Mouse (Mus musculus) gonadal fat pad, adult 2 months (tissue): ENCODE data around the gene Olfm4. TPM values are rescaled to one million over a fixed set of nuclear protein-coding genes. Genes with fewer than 3 reads are reported as not detected.

Source experiments
- DNase-seq: peaks from one replicate; pipeline ENCODE4 v3.0.0-alpha.2; 2012; ENCODE audit warnings: low read depth
- polyA plus RNA-seq: library from polyadenylated mRNA; depleted of rRNA; stranded (reverse); fragments of >200 nt; gene quantifications from 2 replicates; pipeline ENCODE4 v1.2.3, GENCODE M21; 2012; rRNA removed

Olfm4 gene
- 0.14 TPM in 1 of 2 replicates, not detected in the other for polyA plus RNA-seq

DNA sequence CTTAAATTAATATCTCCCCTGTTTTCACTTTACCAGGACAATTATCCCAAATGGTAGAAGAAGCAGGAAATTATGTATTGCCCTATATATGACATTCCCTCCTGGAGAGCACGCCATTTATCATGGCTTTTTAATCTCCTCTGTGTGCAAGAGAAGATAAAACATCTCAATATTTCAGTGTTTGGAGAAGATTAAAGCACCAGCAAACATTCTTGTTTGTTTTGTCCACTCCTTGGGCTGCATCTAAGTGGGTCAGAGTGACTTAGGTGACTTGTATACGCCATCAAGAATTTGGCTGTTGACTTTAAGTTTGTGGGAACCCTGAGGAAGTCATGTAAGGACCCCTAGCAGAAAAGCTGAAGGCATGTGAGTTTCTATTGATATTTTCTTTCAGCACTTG is at the start of gene Olfm4:
Olfm4 (plus strand) TSS at position 301 of the 400 bp plus-strand sequence.
- no peak for DNase-seq

DNA sequence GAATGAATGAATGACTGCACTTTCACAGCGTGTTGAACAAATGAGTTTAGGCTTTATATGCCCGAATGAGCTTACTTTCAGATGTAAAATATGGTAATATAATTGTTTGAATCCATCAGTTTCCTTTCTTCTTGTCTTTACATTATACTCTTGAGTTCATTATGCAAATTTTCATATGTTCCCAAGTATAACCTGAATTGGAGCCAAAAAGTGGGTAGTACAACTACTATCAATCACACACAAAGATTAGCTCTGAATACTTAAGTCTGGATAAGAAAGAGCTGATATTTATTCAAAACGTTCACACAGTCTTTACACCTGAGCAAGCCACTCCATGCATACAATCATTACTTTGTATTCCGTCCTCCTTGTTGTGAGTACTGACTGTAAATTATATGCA is 49.5 kb upstream of the Olfm4 start:
- DNase-seq, result no peak

DNA sequence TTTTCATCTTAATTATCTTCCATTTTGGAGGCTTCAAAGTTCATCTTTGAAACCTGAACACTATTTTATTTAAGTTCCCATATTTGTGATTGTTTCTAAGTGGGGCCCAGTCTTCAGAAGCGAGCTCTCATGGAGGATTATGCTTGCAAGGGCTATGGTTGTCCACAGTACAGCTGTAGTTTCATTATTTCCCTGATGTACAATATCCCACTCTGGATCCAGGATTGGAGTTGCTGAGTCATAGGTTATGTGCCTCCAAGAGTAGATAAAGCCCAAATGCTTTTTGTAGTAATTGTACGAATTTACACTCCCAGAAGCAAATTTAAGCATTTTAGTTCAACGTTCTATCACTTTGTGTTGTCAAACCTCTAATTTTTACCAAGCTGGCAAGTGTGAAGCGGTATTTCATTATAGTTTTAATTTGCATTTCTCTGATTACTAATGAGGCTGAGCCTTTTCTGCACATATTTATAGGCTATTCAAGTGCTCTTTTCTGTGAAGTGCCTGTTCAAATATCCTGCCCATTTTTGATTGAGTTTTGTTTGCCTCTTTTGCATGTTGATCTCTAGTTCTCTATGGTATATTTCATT is 46.9 kb upstream of the Olfm4 start:
- DNase-seq, result no peak

DNA sequence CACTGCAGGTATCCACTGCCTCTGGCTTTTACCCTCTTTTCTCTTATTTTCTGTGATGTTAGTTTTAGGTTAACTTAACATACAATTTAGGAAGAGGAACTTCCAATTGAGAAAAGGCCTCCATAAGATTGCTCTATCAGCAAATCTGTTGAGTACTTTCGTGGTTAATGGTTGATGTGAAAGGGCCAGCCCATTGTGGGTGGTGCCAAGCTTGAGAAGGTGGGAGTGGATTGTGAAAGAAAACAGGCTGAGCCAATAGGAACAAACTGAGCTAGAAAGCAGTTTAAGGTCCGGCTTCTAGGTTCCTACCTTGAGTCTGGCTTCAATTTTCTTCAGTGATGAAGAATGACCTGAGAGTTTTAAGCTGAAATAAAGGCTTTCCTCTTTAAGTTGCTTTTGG is 38.0 kb upstream of the Olfm4 start:
- no peak for DNase-seq

DNA sequence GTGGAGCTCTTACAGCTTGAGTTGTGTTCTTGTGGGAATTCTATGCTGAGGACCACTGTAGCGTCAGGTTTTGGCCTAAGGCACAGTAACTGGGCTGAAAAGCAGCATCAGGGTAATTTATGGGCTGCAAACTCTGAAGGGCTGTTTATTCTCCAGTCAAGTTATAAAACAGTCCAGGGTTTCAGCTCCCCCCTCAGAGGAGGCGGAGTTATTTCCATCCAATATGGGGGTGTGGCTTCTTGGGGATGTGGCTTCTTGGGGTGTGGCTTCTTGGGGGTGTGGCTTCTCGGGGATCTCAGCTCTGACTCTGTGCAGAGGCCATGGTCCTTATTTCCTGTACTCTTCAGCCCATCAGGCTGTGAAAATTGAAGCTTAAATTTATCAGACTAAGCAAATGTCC is 28.2 kb upstream of the Olfm4 start:
- no peak for DNase-seq

DNA sequence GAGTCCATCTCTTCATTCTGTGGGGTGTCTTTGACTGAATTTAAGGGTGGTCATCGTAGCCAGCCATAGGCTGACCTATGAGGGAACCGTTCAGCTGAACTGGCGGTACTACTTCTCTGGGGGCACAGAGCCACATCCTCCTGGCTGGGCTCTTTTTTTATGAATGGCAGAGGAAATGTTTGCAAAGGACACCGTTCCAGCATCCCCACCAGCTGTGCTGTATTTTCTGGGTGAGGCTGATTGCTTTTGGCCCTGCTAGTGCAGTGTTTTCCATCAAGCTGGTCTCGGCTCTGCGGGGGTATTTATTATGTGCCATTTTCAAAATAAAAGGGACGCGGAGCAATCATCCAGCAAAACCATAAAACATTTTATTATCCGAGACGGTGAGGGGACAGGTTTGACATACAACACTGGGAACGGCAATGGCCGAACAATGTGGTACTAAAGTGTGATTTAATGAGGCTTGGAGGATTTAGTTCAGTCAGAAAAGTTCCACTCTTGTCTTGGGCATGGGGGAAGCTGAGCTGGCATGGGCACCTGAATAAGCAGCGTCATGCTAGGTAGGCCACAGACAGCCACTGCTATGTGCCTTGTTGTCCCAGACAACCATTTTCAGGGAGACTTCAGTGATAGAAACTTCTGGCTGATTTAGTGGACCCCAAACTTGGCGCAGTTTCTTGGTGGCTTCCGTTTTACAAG is 25.9 kb upstream of the Olfm4 start:
- no peak for DNase-seq

DNA sequence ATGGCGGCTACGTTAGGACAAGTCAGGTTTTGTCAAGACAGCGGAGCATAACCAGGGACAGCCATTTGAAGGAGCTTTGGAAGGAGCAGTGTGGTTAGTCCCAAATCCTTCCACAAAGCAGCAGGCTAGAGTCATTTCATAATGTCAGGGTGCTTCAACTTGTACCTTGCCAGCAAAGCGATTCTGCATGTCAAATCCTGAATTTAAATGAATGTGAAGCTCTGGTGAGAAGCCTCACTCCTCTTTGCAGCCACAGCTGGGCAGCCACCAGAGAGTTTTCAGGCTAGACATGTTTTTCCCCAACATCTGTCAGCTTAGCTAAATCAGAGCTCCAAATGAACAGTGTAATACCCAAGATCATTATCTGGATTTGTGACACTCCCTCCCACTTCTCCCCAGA is 22.7 kb upstream of the Olfm4 start:
- no peak for DNase-seq

DNA sequence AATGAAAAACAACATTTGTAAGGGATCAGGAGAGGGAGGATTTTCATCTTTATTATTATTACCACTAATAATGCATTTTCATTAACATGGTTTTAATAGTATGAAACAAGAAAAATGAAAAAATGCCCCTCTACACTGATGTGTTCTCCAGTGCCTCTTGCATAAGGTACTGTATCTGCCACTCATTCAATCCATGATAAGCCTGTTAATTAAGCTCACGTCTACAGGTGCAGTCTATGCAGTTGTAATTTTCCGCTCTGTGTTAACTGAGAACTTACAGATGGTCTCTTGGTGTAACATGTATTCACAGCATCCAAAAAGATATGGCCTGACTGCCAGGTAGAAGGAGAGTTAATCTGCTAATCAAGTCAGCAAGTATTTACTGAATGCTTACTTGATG is 22.3 kb upstream of the Olfm4 start:
- no peak for DNase-seq

DNA sequence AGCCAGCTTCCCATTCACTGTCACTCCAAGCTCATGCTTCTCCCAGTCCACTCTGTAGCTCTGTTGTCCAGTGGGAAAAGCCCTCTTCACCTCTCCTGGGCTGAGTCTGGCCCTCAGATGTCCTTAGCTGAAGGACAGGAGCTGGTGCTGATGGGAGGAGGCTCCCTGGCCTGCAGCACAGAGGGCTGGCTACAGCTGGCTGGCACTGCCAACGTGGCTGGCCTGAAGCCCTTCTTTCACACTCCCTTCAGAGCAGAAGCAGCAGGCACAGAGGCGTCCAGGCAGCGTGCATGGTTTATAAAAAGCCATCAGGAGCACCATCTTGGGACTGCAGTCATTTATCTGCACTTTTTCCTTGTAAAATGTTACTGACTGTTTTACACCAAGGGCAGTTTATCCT is 13.7 kb upstream of the Olfm4 start:
- no peak for DNase-seq

- DNase-seq, result no peak
These were observed 12.7 kb upstream of the Olfm4 start for GRCm38 (mm10) chr14:79970928-79971738.

DNA sequence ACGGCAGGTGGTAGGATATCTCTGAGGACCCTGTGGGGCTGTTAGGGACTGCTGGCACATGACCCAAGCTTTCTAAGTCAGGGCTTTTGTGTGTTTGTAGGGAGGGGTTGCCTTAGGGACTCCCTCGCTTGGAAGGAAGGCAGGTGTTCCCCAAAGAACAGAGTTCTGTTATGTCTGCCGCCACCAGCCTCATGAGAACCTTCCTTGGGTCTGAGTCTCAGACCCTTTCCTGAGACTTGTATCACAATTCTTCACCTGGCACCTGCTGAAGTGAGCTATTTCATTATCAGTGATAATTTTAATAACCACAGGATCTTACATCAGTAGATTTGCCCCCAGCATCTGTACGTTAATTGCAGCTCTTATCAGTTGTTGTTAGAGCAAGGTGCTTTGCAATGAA is 2.4 kb upstream of the Olfm4 start:
- no peak for DNase-seq

DNA sequence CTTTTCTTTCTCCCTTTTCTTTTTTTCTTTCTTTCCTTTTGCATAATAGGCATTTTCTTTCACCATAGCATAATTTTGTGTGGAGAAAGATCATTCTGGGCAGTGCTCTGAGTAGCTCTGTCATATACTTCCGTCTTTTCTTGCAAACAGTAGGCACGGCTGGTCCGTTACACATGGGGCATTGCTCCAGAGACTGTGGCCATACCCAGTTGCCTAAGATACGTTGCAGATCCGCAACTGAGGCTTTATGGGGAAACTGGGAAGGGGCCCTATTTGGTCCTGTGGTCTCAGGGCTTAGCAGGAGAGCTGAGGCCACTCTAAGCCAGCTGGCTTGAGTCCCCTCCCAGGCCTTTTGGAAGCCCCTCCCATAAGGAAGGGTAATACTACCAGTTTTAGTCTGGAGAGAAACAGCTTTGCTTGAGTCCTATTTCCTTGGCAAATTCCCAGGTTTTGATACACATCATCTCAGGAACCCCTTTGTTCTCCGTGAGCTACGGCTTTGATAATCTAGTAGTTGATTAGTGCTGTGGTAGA is 1.3 kb downstream of the Olfm4 start:
- no peak for DNase-seq

- no peak for DNase-seq
These were observed 1.8 kb downstream of the Olfm4 start for GRCm38 (mm10) chr14:79985696-79986095.

- no peak for DNase-seq
These were observed 3.0 kb downstream of the Olfm4 start for GRCm38 (mm10) chr14:79986831-79987230.

GRCm38 (mm10) chr14:79989785-79990184 is 5.9 kb downstream of the Olfm4 start:
- DNase-seq, result no peak

DNA sequence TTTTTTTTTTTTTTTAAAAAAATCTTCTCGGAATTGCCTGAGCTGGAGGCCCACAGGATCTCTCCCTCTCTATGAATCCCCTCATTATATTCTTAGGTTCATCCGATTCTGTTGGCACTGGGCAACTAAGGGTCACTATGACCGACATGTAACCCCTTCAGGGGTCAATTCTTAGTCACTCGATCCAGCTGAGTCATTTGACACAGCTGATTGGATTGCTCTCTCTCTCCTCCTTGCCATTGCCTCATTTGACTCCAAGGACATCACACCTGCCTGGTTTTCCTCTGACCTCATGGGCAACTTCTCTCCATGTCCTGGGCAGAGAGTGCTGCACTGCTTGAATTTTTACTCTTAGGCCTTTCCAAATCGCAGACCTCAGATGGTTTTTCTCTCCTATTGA is 6.7 kb downstream of the Olfm4 start:
- DNase-seq, result no peak

- DNase-seq, result no peak
These were observed 13.7 kb downstream of the Olfm4 start for GRCm38 (mm10) chr14:79997534-79997933.

DNA sequence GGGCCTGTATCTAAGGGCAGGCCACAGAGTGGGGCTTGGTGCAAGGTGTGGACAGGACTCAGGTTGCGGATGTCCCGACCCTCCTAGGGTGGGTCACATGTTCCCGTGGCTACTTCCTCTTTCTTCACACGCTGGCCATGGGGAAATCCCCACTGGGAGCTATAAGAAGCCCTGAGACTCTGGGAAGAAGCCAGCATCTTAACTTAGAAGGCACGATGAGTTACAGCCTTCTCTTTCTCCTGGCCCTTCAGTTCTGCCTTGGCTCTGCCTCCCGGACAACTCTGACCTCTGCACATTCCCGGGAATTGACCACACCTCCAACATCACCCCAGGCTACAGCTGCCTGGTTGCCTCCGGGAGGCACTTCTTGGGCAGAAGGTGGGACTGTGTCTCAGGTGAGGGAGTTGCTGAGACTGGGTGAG is 16.2 kb downstream of the Olfm4 start:
- DNase-seq, result no peak

DNA sequence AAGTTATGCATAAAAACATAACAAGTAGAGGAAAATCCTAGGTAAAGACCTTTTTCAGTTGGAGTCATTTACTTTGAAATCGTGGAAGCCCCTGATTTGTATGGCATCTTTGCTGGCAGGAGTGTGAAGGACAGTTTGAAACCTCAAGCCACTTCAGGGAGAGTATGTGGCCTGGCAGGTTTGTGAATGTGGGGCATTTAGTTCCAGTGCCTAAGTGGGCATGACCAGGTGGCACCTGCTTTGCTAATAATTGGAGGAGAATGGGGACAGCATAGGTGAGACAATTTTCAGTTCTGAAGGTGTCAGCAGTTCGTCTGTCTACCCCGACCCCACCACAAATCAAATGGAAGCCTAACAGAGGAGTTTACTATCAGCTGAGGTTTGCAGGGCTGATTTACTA is 23.8 kb downstream of the Olfm4 start:
- no peak for DNase-seq

- DNase-seq, result no peak
These were observed 26.5 kb downstream of the Olfm4 start for GRCm38 (mm10) chr14:80010426-80010825.

DNA sequence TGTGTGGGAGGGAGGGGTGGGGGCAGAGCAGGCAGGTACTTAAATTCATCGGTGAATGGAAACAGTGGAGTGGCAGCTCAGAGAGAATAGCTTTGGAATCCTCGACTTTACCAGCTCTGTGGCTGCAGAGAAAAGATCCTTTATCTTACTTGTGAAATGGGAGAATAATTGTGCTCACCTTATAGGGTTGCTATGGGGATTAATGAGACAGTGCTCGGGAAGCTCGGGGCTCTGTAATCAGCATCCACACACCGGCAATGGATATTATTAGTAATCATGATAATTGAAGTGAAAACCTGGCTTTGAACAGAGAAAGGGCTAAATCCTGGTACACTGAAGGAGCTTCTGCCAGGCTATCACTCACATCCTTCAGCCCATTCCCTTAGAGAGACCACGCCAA is 31.1 kb downstream of the Olfm4 start:
- DNase-seq, result no peak

GRCm38 (mm10) chr14:80016112-80016511 is 32.2 kb downstream of the Olfm4 start:
- DNase-seq, result no peak

- DNase-seq, result no peak
These were observed 42.2 kb downstream of the Olfm4 start for GRCm38 (mm10) chr14:80026078-80026477.
